ENCODE assay signal across 20 mouse cellular contexts in the genomic region with DNA sequence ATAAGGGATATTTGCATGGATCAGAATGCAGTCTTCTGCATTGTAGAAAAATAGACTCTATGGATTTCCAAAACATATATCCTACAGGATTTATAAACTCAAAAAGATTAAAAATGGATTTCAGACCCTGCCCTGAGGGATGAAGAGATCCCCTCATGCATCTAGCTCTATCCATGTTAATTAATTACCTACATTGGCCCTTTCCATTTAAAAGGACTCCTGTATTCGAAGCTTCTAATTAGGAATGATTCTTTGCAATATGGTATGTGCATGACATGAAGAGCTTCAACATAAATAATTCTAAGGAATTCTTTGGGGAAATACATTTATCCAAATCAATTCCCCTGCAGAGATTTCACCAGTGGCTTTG.
"Had no signal": no experiment of that assay in that cellular context is flagged by ENCODE, and none has a peak within 500 bp of the region (broad histone marks: within the 10 kb centered on the region; RNA-seq: fewer than 3 reads in every experiment).

No protein-coding gene starts in this region.

- H3K4me1 ChIP-seq: liver, embryonic 15.5 days; lung, embryonic 15.5 days; midbrain, embryonic 10.5 days had no signal

- H3K27ac ChIP-seq: liver, embryonic 15.5 days; lung, embryonic 15.5 days; midbrain, embryonic 10.5 days; midbrain, embryonic 12.5 days; midbrain, embryonic 15.5 days; neural tube, embryonic 13.5 days; neural tube, embryonic 15.5 days had no signal

- H3K36me3 ChIP-seq: liver, embryonic 15.5 days; lung, embryonic 15.5 days; midbrain, embryonic 10.5 days; midbrain, embryonic 12.5 days; midbrain, embryonic 15.5 days; neural tube, embryonic 13.5 days; neural tube, embryonic 15.5 days had no signal

- H3K27me3 ChIP-seq: liver, embryonic 15.5 days; lung, embryonic 15.5 days; midbrain, embryonic 12.5 days; midbrain, embryonic 15.5 days had no signal

- DNase-seq: liver, postnatal 0 days; lung, adult 2 months; lung, postnatal 14 days; lung, postnatal 36 days; right cerebral cortex, adult 18-20 months; right cerebral cortex, postnatal 25 days; right cerebral cortex, postnatal 4 days; spleen, adult 18-20 months; thymus, adult 18-20 months; thymus, postnatal 14 days; thymus, postnatal 36 days had no signal

- H3K9me3 ChIP-seq: liver, embryonic 15.5 days; lung, embryonic 15.5 days; midbrain, embryonic 10.5 days; midbrain, embryonic 12.5 days; midbrain, embryonic 15.5 days; neural tube, embryonic 13.5 days; neural tube, embryonic 15.5 days had no signal

- H3K4me2 ChIP-seq: liver, embryonic 15.5 days; lung, embryonic 15.5 days; midbrain, embryonic 12.5 days; midbrain, embryonic 15.5 days; neural tube, embryonic 13.5 days; neural tube, embryonic 15.5 days had no signal

- H3K4me3 ChIP-seq: liver, embryonic 15.5 days; lung, embryonic 15.5 days; midbrain, embryonic 10.5 days; midbrain, embryonic 12.5 days; midbrain, embryonic 15.5 days; myocyte; neural tube, embryonic 13.5 days; neural tube, embryonic 15.5 days had no signal

- H3K9ac ChIP-seq: liver, embryonic 15.5 days; liver, postnatal 0 days; lung, embryonic 15.5 days; midbrain, embryonic 12.5 days; midbrain, embryonic 15.5 days; neural tube, embryonic 13.5 days; neural tube, embryonic 15.5 days had no signal

- ATAC-seq: liver, postnatal 0 days; lung, postnatal 0 days; midbrain, embryonic 15.5 days had no signal
